Mouse (Mus musculus) C2C12 (cell line): ENCODE measurements around the gene Cdc37l1. TPM values are rescaled to one million over a fixed set of nuclear protein-coding genes. Genes with fewer than 3 reads are reported as not detected.
"Not testable (repeated sequence)": the region's sequence is repeated elsewhere in the genome, so short reads cannot be mapped to it uniquely, and the experiment has no call there.

Source experiments
- H3K27me3 ChIP-seq: one replicate; pipeline ENCODE4 v1.6.1; 2011; ENCODE audit not compliant: control insufficient read depth, insufficient read depth, insufficient read length
- H3K36me3 ChIP-seq: one replicate; pipeline ENCODE4 v1.6.1; 2011; ENCODE audit not compliant: control insufficient read depth, insufficient read depth
- H3K4me3 ChIP-seq: one replicate; pipeline ENCODE4 v1.5.1; 2011; ENCODE audit warnings: mild to moderate bottlenecking, control low read depth; ENCODE audit not compliant: poor library complexity, insufficient read depth, severe bottlenecking
- H3K79me2 ChIP-seq: one replicate; pipeline ENCODE4 v1.6.1; 2011; ENCODE audit not compliant: control insufficient read depth, insufficient read depth
- H3K79me3 ChIP-seq: one replicate; pipeline ENCODE4 v1.6.1; 2011; ENCODE audit warnings: low read depth, control low read depth
- H3ac ChIP-seq: one replicate; pipeline ENCODE3; 2011; ENCODE audit warnings: low read depth; ENCODE audit not compliant: control insufficient read depth, insufficient read length
- CEBPB ChIP-seq: IDR thresholded peaks from one replicate; pipeline ENCODE4 v1.6.1; 2011; ENCODE audit warnings: low read depth, mild to moderate bottlenecking, control low read depth, moderate library complexity
- CTCF ChIP-seq: IDR thresholded peaks from one replicate; pipeline ENCODE4 v1.5.1; 2011; ENCODE audit not compliant: control insufficient read depth, insufficient read depth, insufficient read length
- FOSL1 ChIP-seq: IDR thresholded peaks from one replicate; pipeline ENCODE4 v1.8.0; 2011; ENCODE audit warnings: mild to moderate bottlenecking, low read length; ENCODE audit not compliant: poor library complexity, insufficient read depth, severe bottlenecking
- MAX ChIP-seq: IDR thresholded peaks from one replicate; pipeline ENCODE4 v1.6.1; 2011; ENCODE audit warnings: mild to moderate bottlenecking, control low read depth
- MYOD1 ChIP-seq: IDR thresholded peaks from one replicate; pipeline ENCODE4 v1.6.1; 2011; ENCODE audit warnings: low read depth; ENCODE audit not compliant: control insufficient read depth, insufficient read length
- MYOG ChIP-seq: IDR thresholded peaks from one replicate; pipeline ENCODE4 v1.6.1; 2011; ENCODE audit not compliant: control insufficient read depth, insufficient read length; ENCODE audit errors: extremely low read depth
- USF1 ChIP-seq: IDR thresholded peaks from one replicate; pipeline ENCODE4 v1.6.1; 2011; ENCODE audit warnings: low read depth, mild to moderate bottlenecking, control low read depth, moderate library complexity
- polyA plus RNA-seq: library from polyadenylated mRNA; unstranded; fragments of >200 nt; fragmentation: generic; extraction: Trizol; gene quantifications from one replicate; pipeline ENCODE4 v1.2.1, GENCODE M21; 2012; ENCODE audit warnings: missing spikeins

Gene Cdc37l1
- polyA plus RNA-seq, 1 experiment, result 6.4 TPM

- TF ChIP-seq CEBPB, result no peak
- TF ChIP-seq CTCF, result no peak
- TF ChIP-seq USF1, result no peak
- no peak for TF ChIP-seq MYOG
- no peak for TF ChIP-seq FOSL1
- TF ChIP-seq MAX, result no peak
- Histone ChIP-seq H3K4me3 (no peak overlapping the region), H3ac (no peak overlapping the region), H3K27me3 (no peaks in the 10 kb centered on the region), H3K36me3 (peaks cover 53% of the 10 kb centered on the region), H3K79me3 (peaks cover 39% of the 10 kb centered on the region), H3K79me2 (peaks cover 77% of the 10 kb centered on the region)
Observed at GRCm38 (mm10) chr19:28994870-28995269, 4.7 kb downstream of the Cdc37l1 start.

- TF ChIP-seq MAX (no peak), FOSL1 (no peak), USF1 (no peak), CEBPB (no peak), CTCF (no peak), MYOD1 (no peak), MYOG (no peak)
- H3ac ChIP-seq, result no peak overlapping the region
- H3K4me3 ChIP-seq, result no peak overlapping the region
- peaks cover 57% of the 10 kb centered on the region for H3K36me3 ChIP-seq
- H3K79me3 ChIP-seq, result peaks cover 40% of the 10 kb centered on the region
- H3K27me3 ChIP-seq, result no peaks in the 10 kb centered on the region
- peaks cover 77% of the 10 kb centered on the region for H3K79me2 ChIP-seq
Observed at GRCm38 (mm10) chr19:28995366-28995765, 5.2 kb downstream of the Cdc37l1 start.

GRCm38 (mm10) chr19:28997976-28998630 lies 8.0 kb downstream of the Cdc37l1 start:
- Histone ChIP-seq H3K36me3 (peaks cover 80% of the 10 kb centered on the region), H3K79me2 (peaks cover 73% of the 10 kb centered on the region), H3K79me3 (peaks cover 21% of the 10 kb centered on the region), H3ac (no peak overlapping the region), H3K27me3 (no peaks in the 10 kb centered on the region), H3K4me3 (no peak overlapping the region)
- TF ChIP-seq MYOD1, result no peak
- TF ChIP-seq FOSL1, result no peak
- TF ChIP-seq CEBPB, result no peak
- no peak for TF ChIP-seq MAX
- TF ChIP-seq MYOG, result no peak
- no peak for TF ChIP-seq CTCF
- TF ChIP-seq USF1, result no peak

- Histone ChIP-seq H3K79me2 (peaks cover 62% of the 10 kb centered on the region), H3K79me3 (peaks cover 19% of the 10 kb centered on the region), H3K36me3 (peaks cover 71% of the 10 kb centered on the region)
- not testable (repeated sequence) for H3ac ChIP-seq, H3K4me3 ChIP-seq, H3K27me3 ChIP-seq
Observed at GRCm38 (mm10) chr19:29000321-29000720, 10.2 kb downstream of the Cdc37l1 start.

GRCm38 (mm10) chr19:29008069-29008706 lies 18.0 kb downstream of the Cdc37l1 start:
- Histone ChIP-seq H3K36me3 (peaks cover 78% of the 10 kb centered on the region), H3K79me2 (peaks cover 14% of the 10 kb centered on the region), H3K27me3 (no peaks in the 10 kb centered on the region), H3K79me3 (peaks cover 8% of the 10 kb centered on the region), H3ac (no peak overlapping the region), H3K4me3 (no peak overlapping the region)
- no peak for TF ChIP-seq MYOD1
- no peak for TF ChIP-seq USF1
- TF ChIP-seq FOSL1, result no peak
- TF ChIP-seq MAX, result no peak

- Histone ChIP-seq H3K79me3 (peaks cover 8% of the 10 kb centered on the region), H3K79me2 (peaks cover 10% of the 10 kb centered on the region), H3ac (no peak overlapping the region), H3K4me3 (no peak overlapping the region), H3K36me3 (peaks cover 86% of the 10 kb centered on the region), H3K27me3 (no peaks in the 10 kb centered on the region)
- TF ChIP-seq CTCF (no peak), USF1 (no peak), CEBPB (no peak), FOSL1 (no peak), MYOD1 (no peak), MYOG (no peak), MAX (no peak)
Observed at GRCm38 (mm10) chr19:29009046-29009445, 18.9 kb downstream of the Cdc37l1 start.
